Mouse (Mus musculus): ENCODE results near the gene Ccdc15. TPM values are rescaled to one million over a fixed set of nuclear protein-coding genes. Genes with fewer than 3 reads are reported as not detected.

The Ccdc15 gene
- total and polyA plus RNA-seq, 2 experiments from 2014 or later: 0.99 to 2.5 TPM

- no peak within 1 kb of the TSS; the same call in 1 of the 2 replicates for H3K27ac ChIP-seq (ENCODE audit: low read depth)
- no peaks in the 10 kb centered on the region for H3K36me3 ChIP-seq (replicated peaks; ENCODE audit: control insufficient read depth, insufficient read depth, low read length)
- H3K4me2 ChIP-seq (ENCODE audit: low read depth, low read length): no peak within 1 kb of the TSS
- no peaks in the 10 kb centered on the region for H3K27me3 ChIP-seq (ENCODE audit: control insufficient read depth, insufficient read depth, low read length)
- TF ChIP-seq CTCF (IDR thresholded peaks at IDR 0.05; ENCODE audit: low read depth): no peak
- H3K4me3 ChIP-seq (ENCODE audit: low read depth, low read length): no peak within 1 kb of the TSS
- no peaks in the 10 kb centered on the region for H3K4me1 ChIP-seq (ENCODE audit: control insufficient read depth, insufficient read depth)
- DNase-seq (ENCODE audit: low spot score): no peak
- H3K9ac ChIP-seq (replicated peaks; ENCODE audit: low read depth, low read length): no peak within 1 kb of the TSS
- whole genome bisulfite sequencing: 86% methylated on average over 17 of the region's 17 CpGs
- ATAC-seq (ENCODE audit: insufficient read depth, low read depth): no peak
- H3K9me3 ChIP-seq (replicated peaks; ENCODE audit: control insufficient read depth, low read length): no peaks in the 10 kb centered on the region
Observed at GRCm38 (mm10) chr9:37367301-37368080, 19.3 kb upstream of the Ccdc15 start, which contains the start of gene Hepacam. TSS of gene Hepacam (plus strand) at chr9:37367351.

- H3K27me3 ChIP-seq (ENCODE audit: control insufficient read depth, insufficient read depth, low read length): no peaks in the 10 kb centered on the region
- DNase-seq (ENCODE audit: low spot score): no peak
- H3K9ac ChIP-seq (replicated peaks; ENCODE audit: low read depth, low read length): no peak overlapping the region
- H3K4me1 ChIP-seq (ENCODE audit: control insufficient read depth, insufficient read depth): no peaks in the 10 kb centered on the region
- H3K27ac ChIP-seq (ENCODE audit: low read depth): no peak overlapping the region
- WGBS: 41% methylated on average over 5 of the region's 5 CpGs
- no peaks in the 10 kb centered on the region for H3K36me3 ChIP-seq (replicated peaks; ENCODE audit: control insufficient read depth, insufficient read depth, low read length)
- H3K4me2 ChIP-seq (ENCODE audit: low read depth, low read length): no peak overlapping the region
- TF ChIP-seq CTCF (IDR thresholded peaks at IDR 0.05; ENCODE audit: low read depth): no peak
- no peak for TF ChIP-seq EP300 (IDR thresholded peaks at IDR 0.05; ENCODE audit: low read depth)
- H3K4me3 ChIP-seq (ENCODE audit: low read depth, low read length): no peak overlapping the region
- no peak for ATAC-seq (ENCODE audit: insufficient read depth, low read depth)
- no peaks in the 10 kb centered on the region for H3K9me3 ChIP-seq (replicated peaks; ENCODE audit: control insufficient read depth, low read length)
Observed at GRCm38 (mm10) chr9:37365706-37366105, 17.5 kb upstream of the Ccdc15 start.

GRCm38 (mm10) chr9:37364392-37364791, 16.2 kb upstream of the Ccdc15 start:
- DNase-seq (ENCODE audit: low spot score): no peak
- no peak overlapping the region for H3K9ac ChIP-seq (replicated peaks; ENCODE audit: low read depth, low read length)
- H3K4me1 ChIP-seq (ENCODE audit: control insufficient read depth, insufficient read depth): no peaks in the 10 kb centered on the region
- H3K36me3 ChIP-seq (replicated peaks; ENCODE audit: control insufficient read depth, insufficient read depth, low read length): no peaks in the 10 kb centered on the region
- no peak for TF ChIP-seq EP300 (IDR thresholded peaks at IDR 0.05; ENCODE audit: low read depth)
- no peak for TF ChIP-seq CTCF (IDR thresholded peaks at IDR 0.05; ENCODE audit: low read depth)
- 59% methylated on average over 3 of the region's 3 CpGs for WGBS
- no peak overlapping the region for H3K4me2 ChIP-seq (ENCODE audit: low read depth, low read length)
- H3K27ac ChIP-seq (ENCODE audit: low read depth): no peak overlapping the region
- no peaks in the 10 kb centered on the region for H3K9me3 ChIP-seq (replicated peaks; ENCODE audit: control insufficient read depth, low read length)
- no peak for ATAC-seq (ENCODE audit: insufficient read depth, low read depth)
- H3K4me3 ChIP-seq (ENCODE audit: low read depth, low read length): no peak overlapping the region
- H3K27me3 ChIP-seq (ENCODE audit: control insufficient read depth, insufficient read depth, low read length): no peaks in the 10 kb centered on the region

GRCm38 (mm10) chr9:37363551-37363950, 15.3 kb upstream of the Ccdc15 start:
- no peak for DNase-seq (ENCODE audit: low spot score)
- H3K4me2 ChIP-seq (ENCODE audit: low read depth, low read length): no peak overlapping the region
- WGBS: 66% methylated on average over 3 of the region's 3 CpGs
- no peak overlapping the region for H3K27ac ChIP-seq (ENCODE audit: low read depth)
- no peaks in the 10 kb centered on the region for H3K36me3 ChIP-seq (replicated peaks; ENCODE audit: control insufficient read depth, insufficient read depth, low read length)
- H3K9ac ChIP-seq (replicated peaks; ENCODE audit: low read depth, low read length): no peak overlapping the region
- no peak for ATAC-seq (ENCODE audit: insufficient read depth, low read depth)
- no peaks in the 10 kb centered on the region for H3K9me3 ChIP-seq (replicated peaks; ENCODE audit: control insufficient read depth, low read length)
- H3K4me3 ChIP-seq (ENCODE audit: low read depth, low read length): no peak overlapping the region
- TF ChIP-seq EP300 (IDR thresholded peaks at IDR 0.05; ENCODE audit: low read depth): no peak
- no peak for TF ChIP-seq CTCF (IDR thresholded peaks at IDR 0.05; ENCODE audit: low read depth)
- no peaks in the 10 kb centered on the region for H3K27me3 ChIP-seq (ENCODE audit: control insufficient read depth, insufficient read depth, low read length)
- H3K4me1 ChIP-seq (ENCODE audit: control insufficient read depth, insufficient read depth): no peaks in the 10 kb centered on the region

- Histone ChIP-seq H3K27me3 (ENCODE audit: control insufficient read depth, insufficient read depth, low read length) (no peaks in the 10 kb centered on the region), H3K9me3 (replicated peaks; ENCODE audit: control insufficient read depth, low read length) (no peaks in the 10 kb centered on the region), H3K9ac (replicated peaks; ENCODE audit: low read depth, low read length) (no peak overlapping the region), H3K27ac (ENCODE audit: low read depth) (no peak overlapping the region), H3K4me1 (ENCODE audit: control insufficient read depth, insufficient read depth) (no peaks in the 10 kb centered on the region), H3K4me2 (ENCODE audit: low read depth, low read length) (no peak overlapping the region), H3K36me3 (replicated peaks; ENCODE audit: control insufficient read depth, insufficient read depth, low read length) (no peaks in the 10 kb centered on the region), H3K4me3 (ENCODE audit: low read depth, low read length) (no peak overlapping the region)
- ATAC-seq (ENCODE audit: insufficient read depth, low read depth) (no peak), DNase-seq (ENCODE audit: low spot score) (no peak)
- 45% methylated on average over 1 of the region's 1 CpGs for WGBS
- TF ChIP-seq EP300 (IDR thresholded peaks at IDR 0.05; ENCODE audit: low read depth) (no peak), CTCF (IDR thresholded peaks at IDR 0.05; ENCODE audit: low read depth) (no peak)
Observed at GRCm38 (mm10) chr9:37362881-37363280, 14.6 kb upstream of the Ccdc15 start.

GRCm38 (mm10) chr9:37362084-37362483, 13.9 kb upstream of the Ccdc15 start:
- no peaks in the 10 kb centered on the region for H3K27me3 ChIP-seq (ENCODE audit: control insufficient read depth, insufficient read depth, low read length)
- no peak overlapping the region for H3K4me2 ChIP-seq (ENCODE audit: low read depth, low read length)
- H3K9ac ChIP-seq (replicated peaks; ENCODE audit: low read depth, low read length): no peak overlapping the region
- no peak overlapping the region for H3K27ac ChIP-seq (ENCODE audit: low read depth)
- TF ChIP-seq EP300 (IDR thresholded peaks at IDR 0.05; ENCODE audit: low read depth): no peak
- H3K36me3 ChIP-seq (replicated peaks; ENCODE audit: control insufficient read depth, insufficient read depth, low read length): no peaks in the 10 kb centered on the region
- no peaks in the 10 kb centered on the region for H3K9me3 ChIP-seq (replicated peaks; ENCODE audit: control insufficient read depth, low read length)
- no peaks in the 10 kb centered on the region for H3K4me1 ChIP-seq (ENCODE audit: control insufficient read depth, insufficient read depth)
- no peak overlapping the region for H3K4me3 ChIP-seq (ENCODE audit: low read depth, low read length)
- ATAC-seq (ENCODE audit: insufficient read depth, low read depth) (no peak), DNase-seq (ENCODE audit: low spot score) (no peak)

Data from heart, postnatal 0 days (tissue).